Mouse (Mus musculus) A20 (cell line): Measurements from ENCODE around the gene Pigz.

Experiments used
- DNase-seq: peaks from one replicate; pipeline ENCODE4 v3.0.0-alpha.2; 2011; ENCODE audit warnings: low read depth, low spot score

Gene Pigz

DNA sequence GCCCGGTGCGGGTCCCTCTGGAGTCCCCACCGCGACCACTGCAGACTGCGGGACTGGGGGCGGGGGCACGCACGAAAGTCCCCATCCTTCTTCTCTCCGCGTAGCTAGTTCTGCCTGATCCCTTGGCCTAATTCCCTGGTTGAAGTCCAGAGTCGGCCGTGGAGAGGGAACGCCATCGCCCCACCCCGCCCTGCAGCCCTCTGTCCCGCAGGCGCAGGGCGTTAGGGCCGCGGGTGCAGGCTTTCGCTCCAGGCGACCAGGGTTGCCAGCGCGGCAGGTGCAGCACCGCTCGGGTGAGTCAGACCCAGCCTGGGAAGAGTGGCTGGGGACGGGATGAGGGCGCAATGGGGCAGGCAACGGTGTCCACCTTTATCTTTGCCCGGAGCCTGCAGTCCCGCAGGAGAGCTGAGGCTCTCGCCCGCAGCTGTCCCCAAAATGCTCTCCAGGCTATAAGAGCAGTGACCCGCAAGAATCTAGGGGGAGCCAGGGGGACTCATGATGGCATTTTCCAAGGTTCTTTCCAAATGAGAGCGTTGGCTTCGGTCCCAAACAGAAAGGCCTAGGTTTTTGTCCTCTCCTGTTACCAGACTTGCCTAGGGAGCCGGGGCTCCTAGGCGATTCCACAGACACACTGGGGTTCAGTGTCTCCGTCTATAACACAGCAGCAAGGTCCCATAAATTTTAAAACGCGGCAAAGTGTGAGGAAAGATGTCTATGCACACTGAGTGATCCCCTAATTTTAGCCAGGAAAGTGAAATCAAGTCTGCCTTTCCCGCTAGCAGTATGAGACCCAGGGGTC lies at the start of gene Pigz:
Gene Pigz (plus strand): TSS at position 101 of the 799 bp plus-strand sequence.
- no peak for DNase-seq

DNA sequence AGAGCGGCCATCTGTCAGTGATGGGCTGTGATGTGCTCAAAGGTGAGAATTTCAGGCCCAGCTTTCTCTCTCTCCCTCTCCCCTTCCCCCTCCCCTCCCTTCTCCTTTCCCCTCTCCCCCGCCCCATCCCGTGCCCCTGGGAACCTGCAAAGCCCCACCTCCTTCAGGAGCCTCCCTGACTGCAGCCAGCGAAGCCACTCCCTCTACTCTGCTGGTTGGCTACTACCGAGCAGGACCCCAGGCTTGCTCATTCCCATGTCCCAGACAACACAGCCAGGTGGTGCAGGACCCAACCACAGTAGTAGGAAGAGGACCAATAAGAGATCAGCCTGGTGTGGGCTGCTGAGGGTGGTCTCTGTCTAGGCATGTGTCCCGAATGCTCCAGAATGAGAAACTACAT lies 49.7 kb upstream of the Pigz start:
- no peak for DNase-seq

DNA sequence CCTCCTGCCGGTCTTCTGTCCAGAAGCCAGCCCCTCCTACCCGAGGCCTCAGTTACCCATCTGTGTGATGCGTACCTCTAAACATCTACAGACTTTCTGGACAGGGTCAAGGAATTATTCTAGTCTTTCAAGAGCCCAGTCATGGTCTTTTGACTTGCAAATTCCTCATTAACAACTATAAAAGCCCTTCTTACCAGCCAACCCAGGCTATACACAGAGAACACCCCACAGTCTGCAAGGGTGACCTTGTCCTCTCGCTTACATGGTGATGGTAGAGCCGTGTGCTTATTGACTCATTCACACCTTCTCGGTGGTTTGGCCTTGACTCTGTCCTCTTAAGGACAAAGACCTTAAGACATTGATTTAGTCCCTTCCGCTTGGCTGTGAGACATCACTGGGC lies 42.7 kb upstream of the Pigz start:
- no peak for DNase-seq

DNA sequence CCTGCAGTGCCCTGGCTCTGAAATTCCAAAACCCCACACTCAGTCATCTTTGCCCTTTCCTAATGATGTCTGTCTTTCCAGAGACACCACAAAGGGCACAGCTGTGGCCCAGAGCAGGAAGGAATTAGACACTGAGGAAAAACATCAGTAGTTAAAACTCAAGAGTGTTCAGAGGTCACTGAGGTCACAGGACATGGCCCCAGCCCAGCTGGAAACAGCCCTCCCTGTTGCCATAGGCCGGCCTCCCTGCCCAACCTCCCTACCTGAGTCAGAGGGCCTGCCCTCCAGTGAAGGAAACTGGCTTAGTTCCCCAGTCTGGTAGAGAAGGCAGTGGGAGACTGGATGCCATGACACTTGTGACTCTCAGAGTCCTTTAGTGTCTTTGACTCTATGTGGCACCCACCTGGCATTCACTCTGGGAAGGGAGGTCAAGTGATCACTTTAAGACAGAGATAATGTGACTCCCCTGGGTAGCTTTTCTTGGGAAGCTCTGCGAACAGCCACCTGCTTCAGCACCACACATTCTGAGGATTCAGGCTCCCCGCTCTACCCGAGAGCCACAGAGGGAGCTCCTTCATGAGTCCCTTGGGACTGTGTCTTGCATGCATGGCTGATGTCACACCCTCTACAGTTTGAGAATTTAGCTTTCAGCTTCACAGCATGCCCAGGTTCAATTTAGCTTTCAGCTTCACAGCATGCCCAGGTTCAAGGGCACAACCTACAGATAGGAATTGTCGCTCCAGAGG lies 40.1 kb upstream of the Pigz start:
- peak; percentile 77 for DNase-seq

DNA sequence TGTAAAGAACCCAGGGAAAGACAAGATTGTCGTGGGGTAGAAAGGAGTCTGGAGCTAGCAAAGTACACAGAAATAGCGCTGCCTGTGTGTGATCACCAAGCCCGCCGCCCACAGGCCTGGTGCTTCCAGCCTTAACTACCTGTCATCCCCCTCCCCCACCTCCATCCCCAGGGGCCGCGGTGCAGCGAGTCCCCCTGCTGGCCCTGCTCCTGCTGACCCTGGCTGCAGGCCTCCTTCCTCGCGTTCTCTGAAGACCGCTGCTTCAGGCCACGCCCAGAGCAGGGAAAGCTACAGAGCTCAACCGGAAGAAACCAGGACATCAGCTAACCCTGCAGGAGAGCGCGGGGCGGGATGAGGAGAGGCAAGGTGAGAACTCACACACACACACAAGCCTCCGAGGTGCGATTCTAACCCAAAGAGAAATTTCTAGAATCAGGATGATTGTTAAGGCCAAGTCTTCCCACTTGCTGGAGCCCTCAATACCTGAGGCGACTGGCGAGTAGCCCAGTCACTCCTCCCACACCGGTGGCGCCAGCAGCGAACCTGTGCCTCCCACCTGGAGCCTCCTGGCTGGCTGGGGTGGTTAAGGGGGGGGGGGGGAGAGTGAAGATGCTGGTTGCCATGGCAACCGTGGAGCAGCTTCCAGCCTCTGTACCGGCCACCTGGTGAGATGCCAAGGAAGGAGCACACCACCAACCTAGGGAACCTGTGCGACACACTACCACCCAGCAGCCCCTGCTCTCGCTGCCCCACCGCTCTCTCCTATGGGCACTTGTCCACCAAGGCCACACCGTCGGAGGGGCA lies 36.5 kb upstream of the Pigz start:
- DNase-seq, result no peak

DNA sequence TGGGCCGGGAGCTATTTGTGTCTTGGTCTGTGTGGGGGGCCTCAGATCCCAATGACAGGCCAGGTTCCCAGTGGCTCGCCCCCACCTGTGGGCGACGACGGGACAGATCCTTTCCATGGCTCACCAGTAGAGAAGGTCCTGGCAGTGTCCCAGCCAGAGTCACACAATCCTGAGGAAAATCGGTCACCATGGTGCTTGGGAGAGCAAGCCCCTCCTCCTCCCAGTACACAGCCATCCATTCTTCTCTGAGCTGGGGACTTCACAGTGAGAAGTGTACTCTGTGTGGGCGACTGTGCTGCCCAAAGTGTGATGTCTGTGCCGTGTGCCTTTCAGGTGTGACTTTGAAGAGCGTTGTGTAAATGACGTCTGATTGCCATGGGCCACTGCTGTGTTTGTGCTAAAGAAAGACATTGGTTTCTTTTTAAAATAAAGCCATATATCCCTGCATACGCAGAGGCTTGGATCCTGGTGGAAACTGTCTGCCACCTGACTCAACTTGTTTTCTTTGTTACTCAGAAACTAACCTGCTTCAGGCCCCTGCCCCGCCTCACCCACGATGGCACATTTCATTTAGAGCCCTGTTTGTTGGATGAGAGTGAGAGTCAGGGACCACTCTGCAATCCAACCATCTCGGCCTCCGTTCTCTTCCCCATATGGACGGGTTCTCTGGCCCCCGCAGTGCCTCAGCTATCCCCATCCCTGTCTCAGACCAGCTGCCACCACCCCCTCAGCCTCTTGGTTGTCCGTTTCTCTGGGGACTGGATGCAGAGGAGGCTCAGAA lies 34.9 kb upstream of the Pigz start:
- DNase-seq, result no peak

DNA sequence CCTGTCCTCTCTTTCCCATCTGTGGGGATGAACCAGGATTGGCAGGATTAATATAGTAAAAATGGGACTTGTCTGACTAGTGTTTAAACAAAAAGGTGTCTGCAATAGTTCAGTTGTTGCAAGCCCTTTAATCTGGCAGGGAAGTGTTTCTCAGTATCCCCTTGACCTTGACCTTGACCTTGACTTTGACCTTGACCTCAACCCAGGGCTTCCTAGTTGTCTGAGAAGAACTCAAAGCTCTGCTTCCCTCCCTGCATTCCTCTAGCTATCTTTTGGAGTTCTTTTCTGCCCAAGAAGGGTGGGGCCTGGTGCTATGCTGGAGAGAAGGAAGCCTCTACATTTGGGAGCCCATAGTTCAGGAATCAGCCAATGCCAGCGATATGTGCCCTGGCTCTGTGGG lies 31.8 kb upstream of the Pigz start:
- no peak for DNase-seq

DNA sequence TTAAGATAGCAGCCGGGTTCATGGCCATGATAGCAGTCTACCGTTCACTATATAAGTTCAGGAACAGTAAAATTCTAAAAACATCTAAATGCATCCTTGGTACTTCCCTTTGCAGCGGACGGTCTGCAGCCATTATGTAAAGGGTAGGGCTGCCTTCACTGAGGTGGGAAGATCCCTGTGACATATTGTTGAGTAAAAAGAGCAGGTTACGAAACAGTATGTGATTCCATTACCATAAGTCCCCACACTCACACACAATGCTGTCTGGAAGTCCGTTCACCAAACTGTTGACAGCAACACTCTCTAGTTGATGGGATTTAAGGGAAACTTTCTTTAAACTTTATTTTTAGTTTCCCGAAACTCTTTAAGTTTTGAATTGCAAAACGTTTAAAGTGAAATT lies 30.4 kb upstream of the Pigz start:
- DNase-seq, result no peak

DNA sequence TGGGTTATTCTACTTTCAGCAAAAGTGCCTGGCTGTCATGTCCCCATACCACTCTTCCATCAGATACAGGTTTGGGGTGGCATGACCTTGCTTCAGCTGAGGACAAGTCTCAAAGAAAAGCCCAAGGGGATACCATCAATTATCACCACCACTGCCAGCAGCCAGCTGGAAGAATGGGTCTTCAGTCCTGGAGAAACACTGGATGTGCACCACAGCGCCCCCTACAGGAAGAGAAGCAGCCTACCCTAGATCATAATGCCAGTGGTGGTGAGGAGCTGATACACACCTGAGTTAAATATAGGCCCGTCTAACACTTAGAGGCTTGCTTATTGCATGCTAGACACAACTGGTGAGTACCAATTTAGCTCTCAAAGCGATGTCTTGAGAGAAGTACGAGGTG lies 28.3 kb upstream of the Pigz start:
- DNase-seq, result peak; percentile 17

DNA sequence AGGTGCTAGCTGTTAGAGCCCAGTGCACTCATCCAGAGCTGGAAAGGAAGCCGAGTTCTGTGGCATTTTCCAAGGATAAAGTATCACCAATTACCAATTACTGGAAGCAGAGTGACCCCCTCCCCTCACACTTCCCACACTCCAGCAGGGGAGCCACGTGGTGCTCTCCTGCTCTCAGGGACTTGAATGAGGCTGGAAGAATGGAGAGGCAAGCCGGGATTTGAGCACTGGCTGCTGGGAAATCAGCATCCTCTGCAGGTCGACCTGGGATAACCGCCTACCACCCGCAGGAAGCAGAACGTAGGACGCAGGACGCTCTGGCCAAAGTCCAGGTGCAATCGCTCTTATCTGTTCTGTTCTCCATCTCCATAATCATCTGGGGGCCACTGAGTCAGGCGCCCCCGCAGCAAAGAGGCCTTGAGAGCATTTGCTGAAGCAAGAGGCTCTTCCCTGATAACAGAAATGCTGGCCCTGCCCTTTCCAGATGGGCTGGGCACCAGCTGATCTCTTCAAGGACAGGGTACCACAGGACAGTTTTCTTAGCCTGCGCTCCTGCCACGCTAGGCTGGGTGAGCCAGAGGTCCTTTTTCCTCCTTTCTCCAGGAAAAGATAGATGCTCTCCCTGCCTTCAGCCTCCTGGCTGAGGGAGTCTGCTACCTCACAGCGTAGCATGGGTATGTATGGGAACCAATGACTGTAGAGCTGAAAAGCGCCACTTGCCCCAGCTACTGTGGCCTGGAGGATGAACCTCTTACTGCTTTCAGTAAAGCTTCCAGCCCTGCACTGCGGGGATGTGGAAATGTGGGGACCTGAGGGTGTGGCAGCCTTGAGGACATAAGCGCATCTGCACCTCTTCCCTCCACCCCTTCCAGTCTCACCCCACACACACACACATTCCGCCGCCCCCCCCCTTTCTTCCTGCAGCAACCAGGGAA lies 27.5 kb upstream of the Pigz start:
- no peak for DNase-seq

DNA sequence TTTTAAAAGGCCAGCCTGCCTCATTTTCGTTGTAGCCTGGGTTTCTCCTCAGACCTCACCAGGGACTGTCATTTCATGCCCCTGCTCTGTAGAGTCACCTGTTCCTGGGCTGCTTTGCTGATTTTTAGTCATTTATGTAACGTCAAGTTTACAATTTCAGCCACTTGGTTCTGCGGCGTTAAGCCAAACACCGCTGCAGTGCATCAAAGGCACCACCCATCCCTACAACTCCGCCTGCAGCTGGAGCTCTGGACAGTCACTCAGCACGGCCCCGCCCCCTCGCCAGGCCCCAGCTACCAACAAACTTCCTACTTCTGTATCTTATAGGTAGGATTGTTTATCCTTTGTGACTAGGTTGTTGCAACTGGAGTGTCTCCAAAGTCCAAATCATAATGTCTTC lies 26.8 kb upstream of the Pigz start:
- DNase-seq, result peak; percentile 57

DNA sequence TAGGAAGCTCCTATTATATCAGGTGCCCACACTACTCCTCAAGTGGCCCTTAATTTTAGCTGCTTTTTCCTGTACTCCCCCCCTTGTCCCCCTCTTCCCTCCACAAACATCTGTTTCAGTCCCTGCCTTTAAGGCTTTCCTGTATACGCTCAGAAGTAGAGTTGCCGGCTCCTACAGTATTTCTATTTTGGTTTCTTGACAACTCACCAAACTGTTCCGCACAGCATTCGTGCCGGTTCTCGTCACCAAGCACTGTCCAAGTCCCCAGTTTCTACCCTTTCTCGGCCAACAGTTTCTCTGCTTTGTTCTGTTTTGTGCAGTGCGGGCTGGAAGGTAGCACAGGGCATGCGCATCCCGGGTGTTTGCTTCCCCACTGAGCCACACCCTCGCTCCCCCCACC lies 24.7 kb upstream of the Pigz start:
- no peak for DNase-seq

DNA sequence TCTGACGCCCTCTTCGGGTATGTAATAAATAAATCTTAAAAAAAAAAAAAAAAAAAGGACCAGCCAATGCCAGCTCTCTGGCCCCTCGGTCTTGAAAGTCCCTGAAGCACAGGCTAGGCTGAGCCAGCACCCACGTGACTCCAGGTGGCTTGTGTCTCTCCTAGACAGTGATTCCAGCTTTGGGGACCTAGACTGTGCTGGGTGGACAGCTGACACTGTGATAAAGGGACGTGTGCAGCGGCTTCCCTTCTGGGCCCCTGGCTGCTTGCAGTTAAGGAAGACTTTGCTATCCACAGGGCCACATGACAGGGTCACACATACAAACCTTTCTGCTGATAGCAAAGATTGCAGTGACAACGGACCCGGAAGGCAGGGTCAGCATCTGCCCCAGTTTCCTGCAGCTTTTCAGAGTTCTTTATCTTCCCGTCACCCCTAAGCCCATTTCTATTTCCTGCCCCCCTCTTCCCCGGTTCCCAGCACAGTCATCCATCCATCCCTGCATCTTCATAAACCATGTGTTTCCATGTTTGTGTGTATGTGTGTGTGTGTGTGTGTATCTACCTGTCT lies 23.3 kb upstream of the Pigz start:
- no peak for DNase-seq

DNA sequence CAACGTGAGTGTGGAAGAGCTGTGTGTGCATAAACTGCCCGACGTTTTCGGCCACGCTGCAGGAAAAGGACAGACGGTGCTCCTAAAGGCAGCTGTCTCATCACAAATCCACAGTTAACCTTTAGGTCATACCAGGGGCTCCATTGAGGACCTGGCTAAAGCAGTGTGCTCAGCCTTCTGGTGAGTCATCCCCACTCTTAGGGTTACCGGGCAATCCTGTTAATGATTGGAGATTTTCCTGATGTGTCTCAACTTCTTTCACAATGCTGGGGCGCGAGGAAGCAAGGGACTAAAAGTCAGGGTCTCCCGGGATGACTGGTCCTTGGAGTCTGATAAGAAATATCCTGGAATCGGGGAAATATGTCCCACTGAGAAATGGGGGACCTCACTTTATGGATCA lies 15.9 kb upstream of the Pigz start:
- DNase-seq, result no peak

DNA sequence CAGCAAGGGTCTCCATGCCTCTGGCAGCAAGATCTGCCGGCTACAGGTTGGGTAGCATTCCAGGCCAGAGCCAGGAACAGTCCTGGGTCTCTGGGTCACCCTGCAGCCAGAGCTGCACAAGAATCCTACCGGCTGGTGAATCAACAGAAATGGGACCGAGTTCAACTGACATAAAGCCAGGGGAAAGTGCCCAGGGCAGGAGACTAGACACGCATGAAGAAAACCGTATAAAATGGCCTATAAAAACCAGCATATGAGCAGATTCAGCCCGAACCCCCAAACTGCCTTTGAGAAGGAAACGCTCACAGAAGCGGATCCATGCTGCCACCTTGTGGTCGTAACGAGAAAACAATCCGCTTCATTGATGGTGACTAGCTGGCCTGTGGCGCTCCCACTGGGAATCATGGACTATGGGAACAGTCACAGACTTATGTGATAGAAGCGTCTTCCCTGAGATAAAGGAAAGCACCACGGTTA lies 15.4 kb upstream of the Pigz start:
- DNase-seq, result peak; percentile 77

DNA sequence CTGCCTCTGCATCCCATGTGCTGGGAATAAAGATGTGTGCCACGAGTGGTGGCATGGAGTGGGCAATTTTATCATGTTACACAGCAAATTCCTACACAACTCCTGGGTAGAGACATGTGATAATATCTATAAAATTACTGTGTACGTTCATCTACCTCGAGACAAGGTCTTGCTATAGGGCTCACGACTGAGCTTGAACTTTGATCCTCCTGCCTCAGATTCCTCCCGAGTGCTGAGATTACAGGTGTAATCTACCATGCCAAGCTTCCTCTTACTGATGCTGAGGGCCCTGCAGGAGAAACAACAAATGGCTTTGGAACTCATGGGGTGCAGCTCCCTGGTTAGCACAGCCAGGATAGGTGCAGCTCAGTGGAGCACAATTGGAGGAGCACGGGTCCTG lies 9.3 kb upstream of the Pigz start:
- DNase-seq, result no peak

DNA sequence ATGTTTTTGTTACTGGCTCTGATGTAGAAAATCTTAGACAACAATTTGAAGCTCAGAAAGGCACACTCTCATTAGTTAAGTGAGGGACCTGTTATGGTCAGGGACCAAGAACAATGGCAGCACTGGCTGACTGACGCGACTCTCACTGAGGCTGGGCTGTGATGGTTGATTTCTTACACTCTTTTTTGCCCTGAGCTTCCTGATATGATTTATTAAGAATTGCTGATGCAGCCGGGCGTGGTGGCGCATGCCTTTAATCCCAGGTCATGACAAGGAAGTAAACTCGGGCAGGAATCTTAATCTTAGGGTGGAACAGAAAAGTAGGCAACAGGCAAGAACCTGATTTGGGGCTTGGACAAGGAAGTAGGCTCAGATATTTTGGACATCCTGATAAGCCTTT lies 7.6 kb upstream of the Pigz start:
- no peak for DNase-seq

DNA sequence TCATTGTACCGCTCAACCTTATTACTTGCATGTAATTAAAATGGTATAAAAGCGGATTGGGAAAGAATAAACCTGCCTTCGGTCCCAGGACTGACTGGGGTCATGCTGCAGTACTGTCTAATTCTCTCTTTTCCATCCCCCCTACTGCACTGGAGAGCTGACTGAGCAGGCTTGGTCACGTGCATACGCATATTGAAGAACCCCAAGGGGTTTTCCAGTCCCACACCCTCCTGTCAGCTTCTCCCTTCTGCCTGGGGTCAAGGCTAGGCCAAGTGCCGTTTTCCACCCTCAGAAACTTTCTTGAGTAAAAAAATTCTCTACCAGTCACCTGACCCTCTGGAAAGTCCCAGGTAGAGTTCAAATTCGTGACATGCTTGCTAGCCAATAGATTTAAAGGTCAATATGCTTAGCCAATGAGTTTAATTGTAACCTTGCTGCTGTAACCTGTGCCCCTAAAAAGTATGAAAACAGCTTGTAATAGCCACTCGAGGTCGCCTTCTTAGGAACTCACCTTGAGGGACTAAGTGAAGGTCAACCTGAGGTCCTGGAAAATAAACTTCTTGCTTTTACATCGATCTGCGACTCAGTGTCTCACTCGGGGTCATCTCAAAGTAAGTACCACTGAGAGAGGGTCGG lies 7.0 kb upstream of the Pigz start:
- peak; percentile 90 for DNase-seq

DNA sequence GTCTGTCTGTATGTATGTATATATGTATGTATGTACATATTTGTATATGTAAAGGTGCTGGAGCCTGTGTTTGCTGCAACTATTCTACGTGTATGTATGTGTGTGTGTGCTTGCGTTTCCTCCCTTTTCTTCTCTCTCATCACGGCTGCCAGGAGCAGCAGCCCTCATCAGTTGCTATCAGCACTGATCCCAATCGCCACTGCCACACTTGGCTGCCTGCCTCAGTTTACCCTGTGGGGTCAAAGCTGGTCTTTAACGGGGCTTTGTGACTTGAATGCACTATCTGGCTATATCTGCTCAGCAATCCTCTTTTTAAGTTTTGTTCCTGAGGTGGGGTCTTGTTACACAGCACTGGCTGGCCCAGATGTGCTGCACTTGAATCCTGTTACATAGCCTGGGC lies 6.2 kb upstream of the Pigz start:
- DNase-seq, result no peak

DNA sequence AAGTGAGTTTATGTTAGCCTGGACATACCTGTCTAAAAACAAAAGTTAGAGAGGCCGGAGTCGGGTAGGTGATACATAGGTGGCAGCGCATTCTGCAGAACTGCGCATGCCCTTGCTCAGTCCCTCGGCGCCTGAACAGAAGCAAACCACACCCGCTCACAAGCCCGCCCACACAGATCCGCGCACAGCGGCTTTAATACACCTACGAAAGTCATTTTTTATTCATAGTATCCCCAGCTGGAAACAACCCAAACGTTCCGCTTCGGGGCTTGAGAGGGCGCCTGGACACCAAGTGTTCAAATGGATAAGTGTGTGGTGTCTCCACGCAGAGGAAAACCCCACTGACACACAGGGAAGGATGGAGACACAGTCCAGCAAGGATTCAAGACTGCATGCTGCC lies 2.3 kb upstream of the Pigz start:
- no peak for DNase-seq
